Mouse (Mus musculus) limb, embryonic 14.5 days (tissue): ENCODE measurements at regions not wholly inside any gene's neighbourhood (a gene's known extent, or its start where the extent isn't known, plus 50 kb on each side); places are given as distances from the start of the nearest gene placed in this dataset.
"Not testable (repeated sequence)": the region's sequence is repeated elsewhere in the genome, so short reads cannot be mapped to it uniquely, and the experiment has no call there.

Source experiments
- ATAC-seq: fragments of 200-750 bp; cut with Nextera tagmentation; 2 replicates; pipeline ENCODE4 v1.8.0; 2017; ENCODE audit warnings: low read depth, moderate number of reproducible peaks, moderate TSS enrichment; ENCODE audit not compliant: low FRiP score
- DNase-seq: peaks from one replicate; pipeline ENCODE4 v3.0.0-alpha.2; 2015; ENCODE audit warnings: low spot score
- H3K27ac ChIP-seq: fragments of 300-500 bp; sonication (generic); replicated peaks from 2 replicates; pipeline ENCODE4 v1.5.1; 2014; ENCODE audit warnings: low read depth, mild to moderate bottlenecking, low read length, moderate library complexity, mixed read lengths
- H3K27me3 ChIP-seq: fragments of 300-500 bp; sonication (generic); 2 replicates; pipeline ENCODE4 v1.6.1; 2014; ENCODE audit warnings: low read length, mixed read lengths; ENCODE audit not compliant: control insufficient read depth, insufficient read depth
- H3K36me3 ChIP-seq: fragments of 300-500 bp; sonication (generic); 2 replicates; pipeline ENCODE4 v1.6.1; 2014; ENCODE audit warnings: mild to moderate bottlenecking, low read length, moderate library complexity, mixed read lengths; ENCODE audit not compliant: control insufficient read depth, insufficient read depth
- H3K4me1 ChIP-seq: fragments of 300-500 bp; sonication (generic); 2 replicates; pipeline ENCODE4 v1.6.1; 2014; ENCODE audit warnings: antibody characterized with exemption, low read length, mixed read lengths; ENCODE audit not compliant: control insufficient read depth, insufficient read depth
- H3K4me2 ChIP-seq: fragments of 300-500 bp; sonication (generic); replicated peaks from 2 replicates; pipeline ENCODE4 v1.6.1; 2014; ENCODE audit warnings: low read depth, mild to moderate bottlenecking, low read length, moderate library complexity; ENCODE audit not compliant: severe bottlenecking
- H3K4me3 ChIP-seq: fragments of 300-500 bp; sonication (generic); replicated peaks from 2 replicates; pipeline ENCODE4 v1.5.1; 2014; ENCODE audit warnings: low read length
- H3K9ac ChIP-seq: fragments of 300-500 bp; sonication (generic); 2 replicates; pipeline ENCODE4 v1.6.1; 2014; ENCODE audit warnings: mild to moderate bottlenecking, low read depth, low read length, moderate library complexity; ENCODE audit not compliant: severe bottlenecking
- H3K9me3 ChIP-seq: fragments of 300-500 bp; sonication (generic); 2 replicates; pipeline ENCODE4 v1.6.1; 2016; ENCODE audit warnings: low read length; ENCODE audit not compliant: control insufficient read depth
- POLR2A ChIP-seq: fragments of 200-500 bp; IDR thresholded peaks from 2 replicates; pipeline ENCODE4 v1.8.0; 2012; ENCODE audit warnings: inconsistent platforms, mild to moderate bottlenecking, moderate library complexity, borderline replicate concordance; ENCODE audit not compliant: insufficient read depth, insufficient read length; ENCODE audit errors: extremely low read depth
- WGBS: fragments of 180-500 bp; shearing (Covaris S2); extraction: QIAGEN DNeasy Blood & Tissue Kit; methylation state at CpG from one replicate; pipeline ENCODE4 v1.1.7; 2014; 5-methylcytosine and 5-hydroxymethylcytosine counted together

DNA sequence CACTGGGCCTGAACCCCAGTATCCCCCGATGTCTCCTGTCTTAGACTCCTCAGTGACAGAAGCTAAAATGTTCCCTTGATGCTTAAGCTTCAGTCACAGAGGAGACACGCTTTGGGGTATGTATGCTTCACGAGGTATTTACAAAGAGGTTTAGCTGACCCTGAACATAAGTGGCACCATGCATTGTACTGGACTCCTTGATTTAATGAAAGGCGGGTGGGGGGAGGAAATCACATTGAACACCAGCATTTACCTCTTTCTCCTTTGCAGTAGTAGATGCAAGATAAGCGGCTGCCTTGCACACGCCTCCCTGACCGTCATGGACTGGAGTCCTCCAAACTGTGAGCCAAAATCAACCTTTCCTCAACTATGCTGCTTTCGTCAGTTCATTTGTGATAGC lies 117.5 kb downstream of the Cand1 start:
- no peaks in the 10 kb centered on the region for H3K9me3 ChIP-seq
- no peak overlapping the region for H3K9ac ChIP-seq
- no peaks in the 10 kb centered on the region for H3K4me1 ChIP-seq
- H3K4me2 ChIP-seq, result no peak overlapping the region
- no peaks in the 10 kb centered on the region for H3K36me3 ChIP-seq
- DNase-seq, result no peak
- no peak for ATAC-seq
- H3K27ac ChIP-seq, result no peak overlapping the region
- H3K27me3 ChIP-seq, result no peaks in the 10 kb centered on the region
- H3K4me3 ChIP-seq, result no peak overlapping the region
- WGBS, result 94% methylated on average over 8 of the region's 8 CpGs
- no peak for TF ChIP-seq POLR2A

DNA sequence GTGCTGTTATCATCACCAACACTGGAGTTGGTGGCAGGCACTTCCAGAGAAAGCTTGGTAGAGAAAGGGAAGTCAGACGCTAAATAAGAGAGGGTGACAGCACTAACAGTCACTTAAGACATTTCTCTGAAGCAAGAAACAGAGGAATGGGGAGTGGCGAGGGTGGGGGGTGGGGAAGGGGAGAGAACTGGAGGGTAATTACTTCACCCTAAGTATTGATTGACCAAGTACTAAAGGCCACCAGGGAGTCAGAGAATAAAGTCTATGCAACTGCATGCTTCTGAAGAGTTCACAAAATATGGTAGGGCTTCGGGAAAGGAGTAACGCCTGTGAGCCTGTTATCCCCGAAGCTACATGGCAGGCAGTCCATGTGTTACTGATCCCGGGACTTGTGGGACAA lies 118.3 kb downstream of the Cand1 start:
- Histone ChIP-seq H3K27me3 (no peaks in the 10 kb centered on the region), H3K4me1 (no peaks in the 10 kb centered on the region), H3K9me3 (no peaks in the 10 kb centered on the region), H3K36me3 (no peaks in the 10 kb centered on the region), H3K4me3 (no peak overlapping the region), H3K27ac (no peak overlapping the region), H3K9ac (no peak overlapping the region), H3K4me2 (no peak overlapping the region)
- no peak for TF ChIP-seq POLR2A
- no peak for ATAC-seq
- no peak for DNase-seq
- WGBS, result 44% methylated on average over 6 of the region's 6 CpGs

DNA sequence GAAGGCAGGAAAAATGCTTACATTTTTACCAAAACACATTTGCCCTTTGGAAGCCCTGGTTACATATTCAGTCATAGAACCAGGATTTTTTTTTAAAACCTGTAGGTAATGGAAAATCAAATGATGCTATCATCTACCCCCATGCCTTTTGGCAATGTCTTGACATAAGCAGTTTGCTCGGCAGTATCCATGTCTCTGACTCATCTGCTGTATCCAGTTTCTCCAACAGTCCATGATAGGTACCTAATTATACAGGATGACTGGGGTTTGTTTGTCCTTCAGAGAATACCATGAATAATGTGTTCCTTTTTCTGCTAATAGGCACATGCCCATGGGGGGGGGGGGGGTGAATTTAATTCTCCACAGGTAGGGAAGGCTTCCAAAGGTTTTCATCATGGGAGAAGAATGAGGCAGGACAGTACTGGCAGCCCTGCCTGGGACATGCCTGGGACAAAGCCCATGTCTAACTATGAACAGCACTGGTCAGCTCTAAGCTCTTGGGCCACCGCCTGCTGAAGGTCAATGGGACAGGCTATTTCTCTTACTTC lies 122.9 kb downstream of the Cand1 start:
- H3K27me3 ChIP-seq, result no peaks in the 10 kb centered on the region
- WGBS, result 63% methylated on average over 2 of the region's 2 CpGs
- H3K4me3 ChIP-seq, result no peak overlapping the region
- no peak overlapping the region for H3K27ac ChIP-seq
- no peak overlapping the region for H3K9ac ChIP-seq
- no peaks in the 10 kb centered on the region for H3K36me3 ChIP-seq
- no peak overlapping the region for H3K4me2 ChIP-seq
- DNase-seq, result no peak
- TF ChIP-seq POLR2A, result no peak
- no peaks in the 10 kb centered on the region for H3K9me3 ChIP-seq
- H3K4me1 ChIP-seq, result no peaks in the 10 kb centered on the region
- no peak for ATAC-seq

DNA sequence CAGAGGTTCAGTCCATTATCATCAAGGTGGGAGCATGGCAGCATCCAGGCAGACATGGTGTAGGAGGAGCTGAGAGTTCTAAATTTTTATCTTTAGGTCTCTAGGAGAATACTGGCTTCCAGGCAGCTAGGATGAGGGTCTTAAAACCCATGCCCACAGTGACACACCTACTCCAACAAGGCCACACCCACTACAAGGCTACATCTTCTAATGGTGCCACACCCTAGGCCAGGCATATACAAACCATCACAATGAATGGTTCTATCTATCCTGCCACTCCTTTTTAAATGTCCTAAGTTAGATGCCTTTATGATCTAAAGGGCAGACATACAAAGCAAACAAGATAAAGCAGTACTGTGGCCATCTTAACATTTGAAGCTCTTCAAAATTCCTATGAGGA lies 124.7 kb downstream of the Cand1 start:
- H3K4me3 ChIP-seq, H3K4me2 ChIP-seq, H3K27ac ChIP-seq, H3K9me3 ChIP-seq, H3K4me1 ChIP-seq, H3K9ac ChIP-seq, DNase-seq, H3K36me3 ChIP-seq, H3K27me3 ChIP-seq, ATAC-seq: not testable (repeated sequence)

DNA sequence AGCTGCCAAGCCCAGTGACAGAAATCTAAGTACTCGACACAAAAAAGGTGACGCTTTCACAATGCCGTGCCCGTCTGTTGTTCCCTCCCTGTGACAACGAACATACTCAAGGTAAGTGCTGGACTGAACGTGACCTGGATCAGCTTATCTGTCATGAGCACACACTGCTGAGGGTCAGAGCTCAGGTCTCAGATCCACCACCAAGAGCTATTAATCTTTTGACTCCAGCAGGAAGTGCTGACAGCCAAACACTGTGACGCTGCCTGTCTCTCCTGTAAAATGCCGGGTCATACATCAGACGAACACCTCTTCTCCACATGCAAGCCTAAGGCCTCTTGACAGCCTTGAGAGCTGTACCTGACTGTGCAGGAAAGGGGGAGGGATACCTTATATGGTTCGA lies 125.2 kb downstream of the Cand1 start:
- no peak overlapping the region for H3K4me2 ChIP-seq
- H3K9me3 ChIP-seq, result no peaks in the 10 kb centered on the region
- H3K9ac ChIP-seq, result no peak overlapping the region
- TF ChIP-seq POLR2A, result no peak
- no peaks in the 10 kb centered on the region for H3K36me3 ChIP-seq
- no peak overlapping the region for H3K27ac ChIP-seq
- 41% methylated on average over 10 of the region's 10 CpGs for WGBS
- no peak overlapping the region for H3K4me3 ChIP-seq
- DNase-seq (no peak), ATAC-seq (no peak)
- no peaks in the 10 kb centered on the region for H3K27me3 ChIP-seq
- no peaks in the 10 kb centered on the region; the same call in 1 of the 2 replicates for H3K4me1 ChIP-seq

DNA sequence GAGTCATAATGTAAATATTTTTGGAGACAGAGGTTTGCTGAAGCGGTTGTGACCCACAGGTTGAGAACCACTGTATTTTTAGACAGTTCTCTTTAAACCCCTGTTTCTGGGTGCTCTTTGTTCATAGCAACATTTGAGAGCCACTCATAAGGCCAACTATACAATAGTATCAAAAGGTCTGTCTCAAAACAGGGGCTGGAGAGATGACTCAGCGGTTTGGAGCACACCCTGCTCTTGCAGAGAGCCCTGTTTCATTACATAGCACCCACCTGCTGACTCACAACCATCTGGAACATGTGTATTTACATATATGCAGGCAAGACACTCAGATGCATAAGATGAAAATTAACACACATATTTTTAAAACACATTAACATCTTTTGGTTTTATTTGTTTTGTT lies 128.0 kb downstream of the Cand1 start:
- 93% methylated on average over 2 of the region's 2 CpGs for WGBS
- no peak for TF ChIP-seq POLR2A
- no peaks in the 10 kb centered on the region for H3K27me3 ChIP-seq
- ATAC-seq (no peak), DNase-seq (no peak)
- H3K27ac ChIP-seq, result no peak overlapping the region
- H3K9me3 ChIP-seq, result no peaks in the 10 kb centered on the region
- H3K4me3 ChIP-seq, result no peak overlapping the region
- H3K4me2 ChIP-seq, result no peak overlapping the region
- no peaks in the 10 kb centered on the region; the same call in none of the 2 replicates for H3K4me1 ChIP-seq
- no peak overlapping the region for H3K9ac ChIP-seq
- H3K36me3 ChIP-seq, result no peaks in the 10 kb centered on the region
